Mouse (Mus musculus) CH12.LX (cell line): Measurements from ENCODE around the gene Ttc6. TPM values are rescaled to one million over a fixed set of nuclear protein-coding genes. Genes with fewer than 3 reads are reported as not detected.

ENCODE experiments used
- DNase-seq: peaks from one replicate; pipeline ENCODE4 v3.0.0-alpha.2; 2013; ENCODE audit errors: extremely low read depth
- H3K27ac ChIP-seq: 2 replicates; pipeline ENCODE4 v1.5.1; 2012; ENCODE audit warnings: low read depth, mild to moderate bottlenecking, control low read depth, moderate library complexity; ENCODE audit not compliant: insufficient read depth
- H3K27me3 ChIP-seq: replicated peaks from 2 replicates; pipeline ENCODE3; 2012; ENCODE audit warnings: inconsistent platforms
- H3K36me3 ChIP-seq, 2 experiments: replicated peaks in 1 of 2; 2 replicates each; pipeline versions ENCODE3 to v1.6.1; 2012; ENCODE audit warnings: inconsistent platforms in 1 of 2, low read length in 1 of 2, mild to moderate bottlenecking in 1 of 2, mixed read lengths in 1 of 2, moderate library complexity in 1 of 2; ENCODE audit not compliant: control insufficient read depth in 1 of 2, insufficient read depth in 1 of 2
- H3K4me1 ChIP-seq, 2 experiments: 2 replicates each; pipeline ENCODE4 v1.6.1; 2012; ENCODE audit warnings: inconsistent platforms in 1 of 2, moderate library complexity in 1 of 2; ENCODE audit not compliant: insufficient read depth in 2 of 2, control insufficient read depth in 1 of 2
- H3K4me2 ChIP-seq: 2 replicates; pipeline ENCODE4 v1.6.1; 2012; ENCODE audit warnings: low read depth, mild to moderate bottlenecking, control low read depth; ENCODE audit not compliant: poor library complexity, insufficient read depth, severe bottlenecking
- H3K4me3 ChIP-seq, 3 experiments: fragments of 150-350 bp in 1 of 3; sonication (generic) in 1 of 3; replicated peaks in 1 of 3; 2 replicates each; pipeline versions ENCODE3 to v1.5.1; 2011 to 2012; ENCODE audit warnings: low read depth in 2 of 3, low read length in 2 of 3, mild to moderate bottlenecking in 2 of 3, moderate library complexity in 2 of 3, control low read depth in 1 of 3, improper control_type of control experiment in 1 of 3, inconsistent platforms in 1 of 3, mixed read lengths in 1 of 3; ENCODE audit not compliant: poor library complexity in 1 of 3
- H3K79me2 ChIP-seq: replicated peaks from 2 replicates; pipeline ENCODE4 v1.6.1; 2012; ENCODE audit warnings: mild to moderate bottlenecking, moderate library complexity; ENCODE audit not compliant: control insufficient read depth, poor library complexity, insufficient read depth, severe bottlenecking; ENCODE audit errors: extremely low read depth
- H3K9ac ChIP-seq: 2 replicates; pipeline ENCODE4 v1.6.1; 2012; ENCODE audit warnings: low read depth, mild to moderate bottlenecking, control low read depth, moderate library complexity; ENCODE audit not compliant: insufficient read depth
- H3K9me3 ChIP-seq: replicated peaks from 2 replicates; pipeline ENCODE3; 2012; ENCODE audit warnings: low read length, inconsistent platforms, mixed read lengths
- CHD1 ChIP-seq: IDR thresholded peaks from 2 replicates; pipeline ENCODE4 v1.6.1; 2012; ENCODE audit warnings: low read depth, low read length, improper control_type of control experiment, inconsistent platforms
- CHD2 ChIP-seq: IDR thresholded peaks from 2 replicates; pipeline ENCODE4 v1.6.1; 2011; ENCODE audit warnings: low read length, improper control_type of control experiment
- CTCF ChIP-seq, 2 experiments: IDR thresholded peaks in 1 of 2; conservative IDR thresholded peaks in 1 of 2; 2 replicates each; pipeline ENCODE4 v1.5.1; 2011 to 2012; ENCODE audit warnings: low read depth in 2 of 2, low read length in 2 of 2, improper control_type of control experiment in 1 of 2, inconsistent platforms in 1 of 2, mild to moderate bottlenecking in 1 of 2, moderate library complexity in 1 of 2
- EP300 ChIP-seq: IDR thresholded peaks from 2 replicates; pipeline ENCODE4 v1.6.1; 2011; ENCODE audit warnings: low read length, improper control_type of control experiment
- ETS1 ChIP-seq: conservative IDR thresholded peaks from 2 replicates; pipeline ENCODE4 v1.6.1; 2012; ENCODE audit warnings: low read depth, mild to moderate bottlenecking, inconsistent platforms, low read length, improper control_type of control experiment, moderate library complexity
- IRF4 ChIP-seq: IDR thresholded peaks from 2 replicates; pipeline ENCODE4 v1.6.1; 2014; ENCODE audit warnings: low read depth, mild to moderate bottlenecking, inconsistent platforms, low read length, improper control_type of control experiment
- JUN ChIP-seq: IDR thresholded peaks from 2 replicates; pipeline ENCODE4 v1.6.1; 2011; ENCODE audit warnings: low read depth, mild to moderate bottlenecking, low read length, improper control_type of control experiment, moderate library complexity; ENCODE audit not compliant: insufficient read depth
- KAT2A ChIP-seq: IDR thresholded peaks from 2 replicates; pipeline ENCODE4 v1.6.1; 2012; ENCODE audit warnings: low read length, improper control_type of control experiment, inconsistent platforms; ENCODE audit not compliant: insufficient replicate concordance
- MAFK ChIP-seq: IDR thresholded peaks from 2 replicates; pipeline ENCODE4 v1.6.1; 2011; ENCODE audit warnings: low read length, improper control_type of control experiment; ENCODE audit not compliant: insufficient replicate concordance
- MAX ChIP-seq: IDR thresholded peaks from 2 replicates; pipeline ENCODE4 v1.6.1; 2011; ENCODE audit warnings: low read length, improper control_type of control experiment
- MAZ ChIP-seq: IDR thresholded peaks from 2 replicates; pipeline ENCODE4 v1.6.1; 2012; ENCODE audit warnings: low read depth, mild to moderate bottlenecking, inconsistent platforms, low read length, improper control_type of control experiment, moderate library complexity
- MXI1 ChIP-seq: IDR thresholded peaks from 2 replicates; pipeline ENCODE4 v1.6.1; 2011; ENCODE audit warnings: mild to moderate bottlenecking, low read depth, low read length, improper control_type of control experiment
- NRF1 ChIP-seq: IDR thresholded peaks from 2 replicates; pipeline ENCODE4 v1.6.1; 2014; ENCODE audit warnings: low read depth, mild to moderate bottlenecking, inconsistent platforms, low read length, improper control_type of control experiment, moderate library complexity
- PAX5 ChIP-seq: IDR thresholded peaks from 2 replicates; pipeline ENCODE4 v1.6.1; 2012; ENCODE audit warnings: low read length, inconsistent platforms, mixed read lengths
- POLR2AphosphoS2 ChIP-seq: IDR thresholded peaks from 2 replicates; pipeline ENCODE4 v1.6.1; 2011; ENCODE audit warnings: low read depth, low read length, improper control_type of control experiment
- RCOR1 ChIP-seq: conservative IDR thresholded peaks from 2 replicates; pipeline ENCODE4 v1.6.1; 2012; ENCODE audit warnings: low read depth, mild to moderate bottlenecking, inconsistent platforms, low read length, improper control_type of control experiment
- SIN3A ChIP-seq: IDR thresholded peaks from 2 replicates; pipeline ENCODE4 v1.6.1; 2012; ENCODE audit warnings: low read length, improper control_type of control experiment, inconsistent platforms
- SMC3 ChIP-seq: IDR thresholded peaks from 2 replicates; pipeline ENCODE4 v1.6.1; 2011; ENCODE audit warnings: low read depth, low read length, improper control_type of control experiment
- TBP ChIP-seq: conservative IDR thresholded peaks from 2 replicates; pipeline ENCODE4 v1.6.1; 2011; ENCODE audit warnings: low read depth, low read length, improper control_type of control experiment
- TCF12 ChIP-seq: IDR thresholded peaks from 2 replicates; pipeline ENCODE4 v1.6.1; 2014; ENCODE audit warnings: low read depth, mild to moderate bottlenecking, inconsistent platforms, low read length, improper control_type of control experiment
- UBTF ChIP-seq: IDR thresholded peaks from 2 replicates; pipeline ENCODE4 v1.6.1; 2012; ENCODE audit warnings: low read depth, mild to moderate bottlenecking, inconsistent platforms, low read length, improper control_type of control experiment, moderate library complexity
- USF1 ChIP-seq: IDR thresholded peaks from 2 replicates; pipeline ENCODE4 v1.6.1; 2014; ENCODE audit warnings: low read depth, mild to moderate bottlenecking, inconsistent platforms, low read length, improper control_type of control experiment
- ZC3H11A ChIP-seq: IDR thresholded peaks from 2 replicates; pipeline ENCODE4 v1.6.1; 2012; ENCODE audit warnings: low read depth, mild to moderate bottlenecking, inconsistent platforms, low read length, improper control_type of control experiment
- ZMIZ1 ChIP-seq: IDR thresholded peaks from 2 replicates; pipeline ENCODE4 v1.6.1; 2012; ENCODE audit warnings: low read depth, mild to moderate bottlenecking, inconsistent platforms, low read length, improper control_type of control experiment
- ZNF384 ChIP-seq: IDR thresholded peaks from 2 replicates; pipeline ENCODE4 v1.6.1; 2012; ENCODE audit warnings: low read depth, low read length, improper control_type of control experiment, inconsistent platforms
- dilution Hi-C: fragments of 300-500 bp; cut with MboI; formaldehyde crosslinking; loops from 2 replicates; pipeline ENCODE4 v1.14.3; 2020; ENCODE audit warnings: low sequenced_read_pairs; ENCODE audit not compliant: extremely low pct_unique_long_range_greater_than_20kb, extremely low pct_ligation_motif_present
- in situ Hi-C: fragments of 300-500 bp; cut with MboI; formaldehyde crosslinking; loops from 3 replicates; pipeline ENCODE4 v1.14.3; 2019; ENCODE audit warnings: low sequenced_read_pairs, low pct_ligation_motif_present, low pct_unique_long_range_greater_than_20kb, mixed read lengths
- polyA plus RNA-seq: library from polyadenylated mRNA; unstranded; fragments of >175 nt; gene quantifications from 2 replicates; pipeline ENCODE4 v1.2.1, GENCODE M21; 2012; ENCODE audit warnings: low read depth; ENCODE audit not compliant: insufficient read length
- total RNA-seq, 2 experiments: library from RNA; depleted of rRNA; stranded (reverse); fragments of 300-350 nt in 1 of 2; fragments of >200 nt in 1 of 2; gene quantifications; 2 replicates each; pipeline ENCODE4 v1.2.3; 2012 to 2014

The Ttc6 gene
- total and polyA plus RNA-seq, 3 experiments = not detected

DNA sequence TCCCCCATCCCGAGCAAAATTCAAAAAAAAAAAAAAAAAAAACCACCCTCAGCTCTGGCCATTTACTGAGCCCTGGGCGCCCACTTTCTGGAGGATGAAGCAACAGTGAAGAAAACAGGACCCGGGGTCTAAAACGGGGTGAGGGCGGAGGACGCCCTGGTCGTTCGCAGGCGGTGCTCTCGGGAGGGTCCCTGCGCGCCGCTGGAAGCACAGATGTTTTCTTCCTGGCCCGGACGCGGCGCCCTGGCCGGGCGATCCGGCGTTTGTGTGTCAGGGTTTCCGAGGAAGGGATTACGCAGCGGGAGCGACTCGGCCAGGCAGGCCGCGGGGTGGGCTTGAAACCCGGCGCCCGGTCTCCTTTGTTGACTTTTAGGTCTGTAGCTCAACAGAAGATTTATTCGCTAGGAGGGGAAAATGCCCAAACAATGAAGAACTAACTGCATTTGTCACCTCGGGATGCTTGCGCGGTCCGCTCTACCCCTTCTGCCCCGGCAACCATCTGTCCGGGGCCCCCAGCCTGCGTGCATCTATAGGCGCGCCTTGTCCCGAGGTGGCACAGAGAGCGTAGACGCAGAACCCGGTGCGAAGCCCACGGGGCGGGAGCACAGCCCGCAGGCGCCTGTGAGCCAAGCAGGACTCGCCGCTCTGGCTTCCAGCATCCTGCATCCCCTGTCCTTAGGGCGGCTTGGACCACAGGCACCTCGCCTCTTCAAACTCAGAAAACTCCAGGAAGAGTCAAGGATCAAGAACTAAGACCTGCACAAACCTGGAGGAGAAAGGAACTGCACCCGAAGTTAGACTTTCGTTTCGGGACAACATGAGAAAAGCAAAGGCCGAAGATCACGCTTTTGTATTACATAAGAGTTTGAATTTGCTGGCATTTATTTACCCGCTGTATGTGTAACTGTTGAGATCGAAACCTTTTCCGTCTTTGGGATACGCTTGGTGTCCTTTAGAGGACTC is 25.0 kb upstream of the Ttc6 start:
- H3K27me3 ChIP-seq = no peaks in the 10 kb centered on the region
- no peak overlapping the region for H3K4me3 ChIP-seq
- dilution Hi-C loops = no loop called here
- no peak overlapping the region for H3K27ac ChIP-seq
- in situ Hi-C loops = no loop called here
- H3K4me2 ChIP-seq = no peak overlapping the region
- H3K36me3 ChIP-seq = no peaks in the 10 kb centered on the region
- H3K9ac ChIP-seq = no peak overlapping the region
- no peak for DNase-seq
- H3K4me1 ChIP-seq = no peaks in the 10 kb centered on the region
- peaks cover 18% of the 10 kb centered on the region for H3K9me3 ChIP-seq
- H3K79me2 ChIP-seq = no peaks in the 10 kb centered on the region
- TF ChIP-seq SMC3 (no peak), ZNF384 (no peak), IRF4 (no peak), ZMIZ1 (no peak), ETS1 (no peak), MAFK (no peak), MAZ (no peak), UBTF (no peak), CHD2 (no peak), TBP (no peak), CTCF (conservative IDR thresholded peaks at IDR 0.05 in 1 of 2, IDR thresholded peaks at IDR 0.05 in 1 of 2; ENCODE audit: low read depth in 2 of 2, low read length in 2 of 2) (no peak), TCF12 (no peak), PAX5 (no peak), RCOR1 (no peak), MXI1 (no peak), KAT2A (no peak), CHD1 (no peak)
- TF ChIP-seq, all 38 proteins: peak for 0

DNA sequence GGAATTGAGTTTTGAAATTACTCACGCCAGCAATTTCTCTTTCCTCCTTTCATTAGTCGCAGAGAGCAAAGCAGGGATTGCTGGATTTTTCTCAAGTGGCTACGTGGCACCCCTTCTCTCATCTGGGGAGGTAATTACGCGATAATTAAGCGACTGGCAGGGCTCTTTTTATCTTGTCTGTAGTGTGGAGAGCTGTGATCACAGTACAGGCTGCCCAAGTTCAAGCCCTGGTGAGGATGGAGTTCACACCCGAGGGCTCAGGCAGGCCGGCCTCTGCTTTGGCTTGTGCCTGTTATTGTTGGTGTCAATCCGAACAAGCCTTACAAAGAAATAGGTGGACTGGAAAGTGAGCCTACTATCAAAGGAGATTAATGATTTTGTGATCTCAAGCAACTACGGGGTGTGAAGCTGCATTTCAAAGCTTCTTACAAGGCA is 24.3 kb upstream of the Ttc6 start:
- no peak overlapping the region for H3K27ac ChIP-seq
- no peak for TF ChIP-seq CTCF (conservative IDR thresholded peaks at IDR 0.05 in 1 of 2, IDR thresholded peaks at IDR 0.05 in 1 of 2; ENCODE audit: low read depth in 2 of 2, low read length in 2 of 2)
- no peak for TF ChIP-seq JUN
- no peak for TF ChIP-seq MAX
- no peak for TF ChIP-seq SIN3A
- no peak for TF ChIP-seq MXI1
- no peak for TF ChIP-seq RCOR1
- no peak for TF ChIP-seq POLR2AphosphoS2
- no peak for TF ChIP-seq ZC3H11A
- TF ChIP-seq USF1 = no peak
- TF ChIP-seq TBP = no peak
- TF ChIP-seq CHD2 = no peak
- TF ChIP-seq ZNF384 = no peak
- no peak for TF ChIP-seq EP300
- TF ChIP-seq ETS1 = no peak
- no peak for TF ChIP-seq NRF1
- TF ChIP-seq, all 38 proteins: peak for 0
- dilution Hi-C loops (no loop called here), in situ Hi-C loops (no loop called here)
- DNase-seq = no peak
- H3K27me3 ChIP-seq = no peaks in the 10 kb centered on the region
- H3K79me2 ChIP-seq = no peaks in the 10 kb centered on the region
- no peaks in the 10 kb centered on the region for H3K4me1 ChIP-seq
- no peaks in the 10 kb centered on the region for H3K36me3 ChIP-seq
- H3K9me3 ChIP-seq = peaks cover 18% of the 10 kb centered on the region
- H3K4me3 ChIP-seq = no peak overlapping the region
- H3K9ac ChIP-seq = no peak overlapping the region
- H3K4me2 ChIP-seq = no peak overlapping the region
